Mouse (Mus musculus): ENCODE data around the gene Cdca7l. TPM values are rescaled to one million over a fixed set of nuclear protein-coding genes. Genes with fewer than 3 reads are reported as not detected.

The Cdca7l gene
- polyA plus RNA-seq, 1 experiment from 2014 or later = 53.5 TPM

GRCm38 (mm10) chr12:117805576-117805975 is 1.5 kb downstream of the Cdca7l start:
- Histone ChIP-seq H3K4me2 (ENCODE audit: low read depth, low read length, severe bottlenecking) (peak overlapping the region; percentile 39; the same call in 1 of the 2 replicates), H3K27ac (ENCODE audit: low read depth, low read length) (no peak overlapping the region)

GRCm38 (mm10) chr12:117806007-117806451 is 1.9 kb downstream of the Cdca7l start:
- peaks cover 33% of the 10 kb centered on the region for H3K4me1 ChIP-seq (replicated peaks; ENCODE audit: control insufficient read depth, insufficient read depth, low read length)
- H3K36me3 ChIP-seq (ENCODE audit: control insufficient read depth, insufficient read depth, low read length) = no peaks in the 10 kb centered on the region
- 0 out of 2 replicates have a peak overlapping the region, but pooled peaks have one; percentile 6 for H3K4me3 ChIP-seq (ENCODE audit: low read depth, low read length)
- no peak overlapping the region for H3K27ac ChIP-seq (ENCODE audit: low read depth, low read length)
- peak overlapping the region; percentile 39; the same call in 1 of the 2 replicates for H3K4me2 ChIP-seq (ENCODE audit: low read depth, low read length, severe bottlenecking)
- no peak overlapping the region for H3K9ac ChIP-seq (ENCODE audit: low read length)
- DNase-seq (ENCODE audit: low spot score) (peak; percentile 69), ATAC-seq (replicated peaks; ENCODE audit: low FRiP score) (peak; percentile 76)
- H3K27me3 ChIP-seq (ENCODE audit: control insufficient read depth, insufficient read depth, low read length) = no peaks in the 10 kb centered on the region
- 15% methylated on average over 12 of the region's 12 CpGs for WGBS
- no peaks in the 10 kb centered on the region for H3K9me3 ChIP-seq (ENCODE audit: control insufficient read depth, low read length)

More at GRCm38 (mm10) chr12:117805576-117805975, 1.5 kb downstream of the Cdca7l start:
- Histone ChIP-seq H3K4me1 (replicated peaks; ENCODE audit: control insufficient read depth, insufficient read depth, low read length) (peaks cover 33% of the 10 kb centered on the region), H3K36me3 (ENCODE audit: control insufficient read depth, insufficient read depth, low read length) (no peaks in the 10 kb centered on the region), H3K27me3 (ENCODE audit: control insufficient read depth, insufficient read depth, low read length) (no peaks in the 10 kb centered on the region), H3K4me3 (ENCODE audit: low read depth, low read length) (no peak overlapping the region), H3K9ac (ENCODE audit: low read length) (no peak overlapping the region), H3K9me3 (ENCODE audit: control insufficient read depth, low read length) (no peaks in the 10 kb centered on the region)
- ATAC-seq (replicated peaks; ENCODE audit: low FRiP score) (no peak), DNase-seq (ENCODE audit: low spot score) (no peak)
- 58% methylated on average over 4 of the region's 4 CpGs for WGBS

GRCm38 (mm10) chr12:117806470-117806869 is 2.4 kb downstream of the Cdca7l start:
- H3K4me1 ChIP-seq (replicated peaks; ENCODE audit: control insufficient read depth, insufficient read depth, low read length) = peaks cover 33% of the 10 kb centered on the region
- WGBS = 13% methylated on average over 4 of the region's 4 CpGs
- no peak overlapping the region for H3K27ac ChIP-seq (ENCODE audit: low read depth, low read length)
- no peaks in the 10 kb centered on the region for H3K36me3 ChIP-seq (ENCODE audit: control insufficient read depth, insufficient read depth, low read length)
- ATAC-seq (replicated peaks; ENCODE audit: low FRiP score) = peak; percentile 51
- no peak overlapping the region for H3K9ac ChIP-seq (ENCODE audit: low read length)
- no peaks in the 10 kb centered on the region for H3K9me3 ChIP-seq (ENCODE audit: control insufficient read depth, low read length)
- H3K27me3 ChIP-seq (ENCODE audit: control insufficient read depth, insufficient read depth, low read length) = no peaks in the 10 kb centered on the region
- no peak for DNase-seq (ENCODE audit: low spot score)
- no peak overlapping the region for H3K4me3 ChIP-seq (ENCODE audit: low read depth, low read length)
- H3K4me2 ChIP-seq (ENCODE audit: low read depth, low read length, severe bottlenecking) = peak overlapping the region; percentile 39; the same call in 1 of the 2 replicates

- Histone ChIP-seq H3K27ac (ENCODE audit: low read depth, low read length) (no peak overlapping the region), H3K4me1 (replicated peaks; ENCODE audit: control insufficient read depth, insufficient read depth, low read length) (peaks cover 33% of the 10 kb centered on the region), H3K9ac (ENCODE audit: low read length) (no peak overlapping the region), H3K4me2 (ENCODE audit: low read depth, low read length, severe bottlenecking) (peak overlapping the region; percentile 40; the same call in 1 of the 2 replicates), H3K9me3 (ENCODE audit: control insufficient read depth, low read length) (no peaks in the 10 kb centered on the region), H3K36me3 (ENCODE audit: control insufficient read depth, insufficient read depth, low read length) (no peaks in the 10 kb centered on the region), H3K27me3 (ENCODE audit: control insufficient read depth, insufficient read depth, low read length) (no peaks in the 10 kb centered on the region), H3K4me3 (ENCODE audit: low read depth, low read length) (no peak overlapping the region)
- no peak for DNase-seq (ENCODE audit: low spot score)
- no peak for ATAC-seq (replicated peaks; ENCODE audit: low FRiP score)
- WGBS = 46% methylated on average over 12 of the region's 12 CpGs
Observed at GRCm38 (mm10) chr12:117807637-117808036, 3.5 kb downstream of the Cdca7l start.

GRCm38 (mm10) chr12:117808355-117809326 is 4.6 kb downstream of the Cdca7l start:
- WGBS = 36% methylated on average over 17 of the region's 17 CpGs
- Histone ChIP-seq H3K27me3 (ENCODE audit: control insufficient read depth, insufficient read depth, low read length) (no peaks in the 10 kb centered on the region), H3K4me2 (ENCODE audit: low read depth, low read length, severe bottlenecking) (peak overlapping the region; percentile 40; the same call in 1 of the 2 replicates)

GRCm38 (mm10) chr12:117809327-117810017 is 5.4 kb downstream of the Cdca7l start:
- no peaks in the 10 kb centered on the region for H3K9me3 ChIP-seq (ENCODE audit: control insufficient read depth, low read length)
- no peaks in the 10 kb centered on the region for H3K27me3 ChIP-seq (ENCODE audit: control insufficient read depth, insufficient read depth, low read length)
- H3K9ac ChIP-seq (ENCODE audit: low read length) = no peak overlapping the region
- peak; percentile 49 for ATAC-seq (replicated peaks; ENCODE audit: low FRiP score)
- peaks cover 33% of the 10 kb centered on the region for H3K4me1 ChIP-seq (replicated peaks; ENCODE audit: control insufficient read depth, insufficient read depth, low read length)
- peak; percentile 57 for DNase-seq (ENCODE audit: low spot score)
- no peak overlapping the region for H3K4me2 ChIP-seq (ENCODE audit: low read depth, low read length, severe bottlenecking)
- H3K36me3 ChIP-seq (ENCODE audit: control insufficient read depth, insufficient read depth, low read length) = no peaks in the 10 kb centered on the region
- H3K27ac ChIP-seq (ENCODE audit: low read depth, low read length) = no peak overlapping the region
- H3K4me3 ChIP-seq (ENCODE audit: low read depth, low read length) = no peak overlapping the region
- WGBS = 42% methylated on average over 10 of the region's 10 CpGs

More at GRCm38 (mm10) chr12:117808355-117809326, 4.6 kb downstream of the Cdca7l start:
- Histone ChIP-seq H3K27ac (ENCODE audit: low read depth, low read length) (peak overlapping the region; percentile 46; the same call in 1 of the 2 replicates), H3K36me3 (ENCODE audit: control insufficient read depth, insufficient read depth, low read length) (no peaks in the 10 kb centered on the region), H3K9ac (ENCODE audit: low read length) (peak overlapping the region; percentile 17; the same call in 1 of the 2 replicates), H3K4me3 (ENCODE audit: low read depth, low read length) (no peak overlapping the region; the same call in 1 of the 2 replicates), H3K9me3 (ENCODE audit: control insufficient read depth, low read length) (no peaks in the 10 kb centered on the region), H3K4me1 (replicated peaks; ENCODE audit: control insufficient read depth, insufficient read depth, low read length) (peaks cover 33% of the 10 kb centered on the region)
- DNase-seq (ENCODE audit: low spot score) = no peak
- no peak for ATAC-seq (replicated peaks; ENCODE audit: low FRiP score)

GRCm38 (mm10) chr12:117810074-117810473 is 6.0 kb downstream of the Cdca7l start:
- H3K36me3 ChIP-seq (ENCODE audit: control insufficient read depth, insufficient read depth, low read length) = no peaks in the 10 kb centered on the region
- H3K4me1 ChIP-seq (replicated peaks; ENCODE audit: control insufficient read depth, insufficient read depth, low read length) = peaks cover 33% of the 10 kb centered on the region
- H3K9me3 ChIP-seq (ENCODE audit: control insufficient read depth, low read length) = no peaks in the 10 kb centered on the region
- no peak for DNase-seq (ENCODE audit: low spot score)
- H3K27me3 ChIP-seq (ENCODE audit: control insufficient read depth, insufficient read depth, low read length) = no peaks in the 10 kb centered on the region
- H3K4me2 ChIP-seq (ENCODE audit: low read depth, low read length, severe bottlenecking) = no peak overlapping the region
- H3K9ac ChIP-seq (ENCODE audit: low read length) = no peak overlapping the region
- no peak overlapping the region for H3K27ac ChIP-seq (ENCODE audit: low read depth, low read length)
- WGBS = 55% methylated on average over 11 of the region's 11 CpGs
- H3K4me3 ChIP-seq (ENCODE audit: low read depth, low read length) = no peak overlapping the region
- no peak; the same call in 1 of the 2 replicates for ATAC-seq (replicated peaks; ENCODE audit: low FRiP score)

- ATAC-seq (replicated peaks; ENCODE audit: low FRiP score) = peak; percentile 61
Observed at GRCm38 (mm10) chr12:117820138-117820858, 16.2 kb downstream of the Cdca7l start.

More at GRCm38 (mm10) chr12:117820138-117820858, 16.2 kb downstream of the Cdca7l start:
- 60% methylated on average over 4 of the region's 4 CpGs for WGBS
- no peak for DNase-seq (ENCODE audit: low spot score)
- H3K9me3 ChIP-seq (ENCODE audit: control insufficient read depth, low read length) = no peaks in the 10 kb centered on the region
- no peak overlapping the region for H3K27ac ChIP-seq (ENCODE audit: low read depth, low read length)
- H3K36me3 ChIP-seq (ENCODE audit: control insufficient read depth, insufficient read depth, low read length) = no peaks in the 10 kb centered on the region
- H3K4me1 ChIP-seq (replicated peaks; ENCODE audit: control insufficient read depth, insufficient read depth, low read length) = no peaks in the 10 kb centered on the region
- H3K27me3 ChIP-seq (ENCODE audit: control insufficient read depth, insufficient read depth, low read length) = no peaks in the 10 kb centered on the region; the same call in 1 of the 2 replicates
- no peak overlapping the region for H3K4me3 ChIP-seq (ENCODE audit: low read depth, low read length)
- H3K4me2 ChIP-seq (ENCODE audit: low read depth, low read length, severe bottlenecking) = no peak overlapping the region
- H3K9ac ChIP-seq (ENCODE audit: low read length) = no peak overlapping the region
